Mouse (Mus musculus) heart, embryonic 10.5 days (tissue): Measurements from ENCODE around the gene Serpina9. TPM values are rescaled to one million over a fixed set of nuclear protein-coding genes. Genes with fewer than 3 reads are reported as not detected.
"Not testable (repeated sequence)": the region's sequence is repeated elsewhere in the genome, so short reads cannot be mapped to it uniquely, and the experiment has no call there.

ENCODE experiments used
- DNase-seq: peaks from one replicate; pipeline ENCODE4 v3.0.0-alpha.2; 2017; ENCODE audit warnings: low spot score
- H3K27ac ChIP-seq: fragments of 300-500 bp; sonication (generic); 2 replicates; pipeline ENCODE4 v1.5.1; 2016; ENCODE audit warnings: mild to moderate bottlenecking
- H3K27me3 ChIP-seq: fragments of 300-500 bp; sonication (generic); 2 replicates; pipeline ENCODE4 v1.6.1; 2016; ENCODE audit warnings: mild to moderate bottlenecking; ENCODE audit not compliant: poor library complexity, insufficient read depth, severe bottlenecking
- H3K36me3 ChIP-seq: fragments of 300-500 bp; sonication (generic); 2 replicates; pipeline ENCODE4 v1.6.1; 2016; ENCODE audit warnings: mild to moderate bottlenecking, moderate library complexity
- H3K4me1 ChIP-seq: fragments of 300-500 bp; sonication (generic); 2 replicates; pipeline ENCODE4 v1.6.1; 2016; ENCODE audit warnings: mild to moderate bottlenecking
- H3K4me3 ChIP-seq: fragments of 300-500 bp; sonication (generic); 2 replicates; pipeline ENCODE4 v1.5.1; 2016; ENCODE audit warnings: mild to moderate bottlenecking, moderate library complexity
- H3K9me3 ChIP-seq: fragments of 300-500 bp; sonication (generic); 2 replicates; pipeline ENCODE4 v1.6.1; 2016; ENCODE audit warnings: mild to moderate bottlenecking, moderate library complexity
- WGBS: fragments of 180-500 bp; shearing (Covaris S2); methylation state at CpG from one replicate; pipeline ENCODE4 v1.1.7; 2016; 5-methylcytosine and 5-hydroxymethylcytosine counted together
- polyA plus RNA-seq: library from polyadenylated mRNA; unstranded; fragments of >200 nt; fragmentation: Nextera tagmentation; extraction: Ambion mirVana; gene quantifications from 2 replicates; pipeline ENCODE4 v1.2.1, GENCODE M21; 2016

Gene Serpina9
- polyA plus RNA-seq, 1 experiment from 2014 or later = 0.18 TPM

GRCm38 (mm10) chr12:103958798-103959197, 54.8 kb downstream of the Serpina9 start, which contains the start of gene Serpina1e:
Gene Serpina1e (minus strand): TSS chr12:103958975.
- Histone ChIP-seq H3K4me1 (no peaks in the 10 kb centered on the region), H3K9me3 (0 out of 2 replicates have a peak, but pooled peaks cover 8% of the 10 kb centered on the region), H3K27ac (no peak within 1 kb of the TSS), H3K36me3 (no peaks in the 10 kb centered on the region), H3K4me3 (no peak within 1 kb of the TSS), H3K27me3 (no peaks in the 10 kb centered on the region)
- 68% methylated on average over 3 of the region's 3 CpGs for WGBS
- DNase-seq = no peak

GRCm38 (mm10) chr12:103956555-103956954, 57.0 kb downstream of the Serpina9 start:
- not testable (repeated sequence) for H3K4me1 ChIP-seq, H3K36me3 ChIP-seq, H3K4me3 ChIP-seq, H3K27ac ChIP-seq, DNase-seq, H3K27me3 ChIP-seq, H3K9me3 ChIP-seq
- WGBS = 90% methylated on average over 2 of the region's 2 CpGs

GRCm38 (mm10) chr12:103952972-103953371, 60.6 kb downstream of the Serpina9 start:
- not testable (repeated sequence) for H3K36me3 ChIP-seq, H3K27me3 ChIP-seq, H3K9me3 ChIP-seq, DNase-seq, H3K4me1 ChIP-seq, H3K27ac ChIP-seq, H3K4me3 ChIP-seq
- 63% methylated on average over 3 of the region's 3 CpGs for WGBS

- H3K4me1 ChIP-seq = no peaks in the 10 kb centered on the region
- no peaks in the 10 kb centered on the region for H3K27me3 ChIP-seq
- H3K27ac ChIP-seq = no peak overlapping the region
- 73% methylated on average over 4 of the region's 4 CpGs for WGBS
- no peak overlapping the region for H3K4me3 ChIP-seq
- H3K36me3 ChIP-seq = no peaks in the 10 kb centered on the region
- no peak for DNase-seq
- H3K9me3 ChIP-seq = peaks cover 11% of the 10 kb centered on the region
Measured at GRCm38 (mm10) chr12:103946243-103946642, 67.3 kb downstream of the Serpina9 start.

Other genes with a start within 250 kb of the Serpina9 start
- 0.14 and 9.4 TPM in 2 replicates for gene Serpina1d, start 240.2 kb downstream of the Serpina9 start, polyA plus RNA-seq
- 1.3 and 49.0 TPM in 2 replicates for gene Serpina1b, start 183.4 kb downstream of the Serpina9 start, polyA plus RNA-seq
- gene Serpina1a, start 150.2 kb downstream of the Serpina9 start, polyA plus RNA-seq = 0.68 and 29.6 TPM in 2 replicates
- gene Serpina1c, start 108.9 kb downstream of the Serpina9 start, polyA plus RNA-seq = 0.22 and 4.4 TPM in 2 replicates
- 0.25 and 6.2 TPM in 2 replicates for gene Serpina1e, start 54.8 kb downstream of the Serpina9 start, polyA plus RNA-seq
- gene Serpina11, start 23.8 kb downstream of the Serpina9 start, polyA plus RNA-seq = 0.72 TPM in 1 of 2 replicates, not detected in the other
- not detected in 2 replicates for gene Serpina12, start 30.7 kb upstream of the Serpina9 start, polyA plus RNA-seq
- gene Serpina5, start 87.4 kb upstream of the Serpina9 start, polyA plus RNA-seq = 0.10 TPM in 1 of 2 replicates, not detected in the other
- not detected in 2 replicates for gene Serpina3a, start 99.0 kb upstream of the Serpina9 start, polyA plus RNA-seq
- gene Serpina3b, start 114.2 kb upstream of the Serpina9 start, polyA plus RNA-seq = 0.20 TPM in 1 of 2 replicates, not detected in the other
- gene Serpina3c, start 140.1 kb upstream of the Serpina9 start, polyA plus RNA-seq = not detected in 2 replicates
- not detected in 2 replicates for gene Serpina3f, start 200.8 kb upstream of the Serpina9 start, polyA plus RNA-seq
- gene Serpina3g, start 222.5 kb upstream of the Serpina9 start, polyA plus RNA-seq = 0.20 and 0.59 TPM in 2 replicates
- gene Serpina3i, start 249.4 kb upstream of the Serpina9 start, polyA plus RNA-seq = 0.06 TPM in 1 of 2 replicates, not detected in the other